Mouse (Mus musculus): Measurements from ENCODE around the gene Actg1.

DNA sequence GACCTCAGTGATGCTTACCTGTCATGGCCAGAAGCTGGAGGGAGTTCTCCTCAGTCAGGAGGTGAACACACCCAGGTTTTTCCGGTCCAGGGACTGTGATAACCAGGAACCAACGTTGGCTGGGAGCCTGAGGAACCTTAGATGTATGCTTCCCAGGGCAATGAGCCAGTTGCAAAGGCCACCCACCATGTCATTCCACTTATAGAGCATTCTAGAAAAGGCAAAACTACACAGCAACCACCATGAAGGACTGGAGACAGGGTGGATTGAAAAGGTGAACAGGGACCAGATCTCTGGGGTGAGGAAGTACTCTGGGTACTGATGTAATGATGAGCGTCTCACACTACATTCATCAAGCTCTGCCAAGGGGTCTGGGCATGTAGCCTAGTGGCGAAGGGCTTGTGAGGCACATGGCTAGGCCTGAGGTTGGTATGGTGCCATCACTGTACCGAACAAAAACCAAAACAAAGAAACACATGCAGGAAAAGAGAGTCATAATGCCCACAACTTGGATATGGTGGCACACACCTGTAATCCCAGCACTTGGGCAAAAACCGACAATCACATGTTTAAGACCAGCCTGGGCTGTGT, 12.8 kb downstream of the Actg1 start:
- TF ChIP-seq EP300 (IDR thresholded peaks at IDR 0.05; ENCODE audit: insufficient read depth, low read depth, low read length) (no peak), CTCF (IDR thresholded peaks at IDR 0.05; ENCODE audit: low read depth, low read length) (no peak), POLR2A (IDR thresholded peaks at IDR 0.05; ENCODE audit: insufficient read depth, low read length) (no peak)
